8 mouse cellular contexts compared by ENCODE assay signal in genomic region chr16:35982506-35982901, GRCm38 (mm10). TPM values are rescaled to one million over a fixed set of nuclear protein-coding genes. Genes with fewer than 3 reads are reported as not detected.
DNase-seq lines count a peak whose midpoint lies in the region; ATAC-seq and TF ChIP-seq lines count a peak whose summit lies in the region.

No protein-coding gene starts in this region.

- no peak for TF ChIP-seq CTCF in kidney, postnatal 0 days (IDR thresholded peaks at IDR 0.05; ENCODE audit: low read depth)
- no peak for TF ChIP-seq CTCF in cortical plate, adult 2 months (IDR thresholded peaks at IDR 0.05; ENCODE audit: extremely low read depth, insufficient read depth, low read length)

- peak overlapping the region; percentile 45; the same call in 1 of the 2 replicates for H3K9ac ChIP-seq in kidney, postnatal 0 days (ENCODE audit: low read depth, low read length)
- peak overlapping the region; percentile 95 for H3K9ac ChIP-seq in hindbrain, embryonic 13.5 days
- H3K9ac ChIP-seq in midbrain, embryonic 14.5 days (replicated peaks; ENCODE audit: low read length): peak overlapping the region; percentile 88

- no peak overlapping the region for H3K27ac ChIP-seq in kidney, postnatal 0 days
- 0 out of 2 replicates have a peak overlapping the region, but pooled peaks have one; percentile 88 for H3K27ac ChIP-seq in cortical plate, adult 2 months (ENCODE audit: insufficient read depth, low read length)
- H3K27ac ChIP-seq in hindbrain, embryonic 13.5 days: peak overlapping the region; percentile 99
- peak overlapping the region; percentile 99 for H3K27ac ChIP-seq in midbrain, embryonic 14.5 days (replicated peaks; ENCODE audit: low read depth, low read length)

- H3K4me2 ChIP-seq in kidney, postnatal 0 days (ENCODE audit: low read length): peak overlapping the region; percentile 81
- H3K4me2 ChIP-seq in hindbrain, embryonic 13.5 days: peak overlapping the region; percentile 63
- H3K4me2 ChIP-seq in midbrain, embryonic 14.5 days (ENCODE audit: low read length): peak overlapping the region; percentile 79

- H3K4me3 ChIP-seq in kidney, postnatal 0 days (replicated peaks; ENCODE audit: low read depth, low read length): peak overlapping the region; percentile 93
- peak overlapping the region; percentile 60 for H3K4me3 ChIP-seq in cortical plate, adult 2 months (ENCODE audit: insufficient read depth, low read length)
- H3K4me3 ChIP-seq in hindbrain, embryonic 13.5 days: peak overlapping the region; percentile 88
- H3K4me3 ChIP-seq in midbrain, embryonic 14.5 days (replicated peaks; ENCODE audit: low read depth, low read length): peak overlapping the region; percentile 88

- no peaks in the 10 kb centered on the region for H3K27me3 ChIP-seq in kidney, postnatal 0 days (ENCODE audit: insufficient read depth, low read length)
- peaks cover 8% of the 10 kb centered on the region; the same call in 1 of the 2 replicates for H3K27me3 ChIP-seq in hindbrain, embryonic 13.5 days
- H3K27me3 ChIP-seq in midbrain, embryonic 14.5 days (ENCODE audit: control insufficient read depth, insufficient read depth, low read length): peaks cover 4% of the 10 kb centered on the region

- no peak for TF ChIP-seq POLR2A in cortical plate, adult 2 months (IDR thresholded peaks at IDR 0.05; ENCODE audit: extremely low read depth, insufficient read depth, low read length)

- DNase-seq in kidney, postnatal 0 days (ENCODE audit: low spot score): peak; percentile 15
- DNase-seq in kidney, postnatal 14 days: no peak
- no peak for DNase-seq in midbrain, embryonic 14.5 days
- DNase-seq in yolk sac, embryonic 10.5 days (ENCODE audit: low spot score): no peak
- DNase-seq in gastrocnemius, adult 8-10 months (ENCODE audit: low spot score in 2 of 2): no peak
- no peak for DNase-seq in spleen, adult 18-20 months

- H3K9me3 ChIP-seq in kidney, postnatal 0 days (replicated peaks; ENCODE audit: low read length): no peaks in the 10 kb centered on the region
- peaks cover 3% of the 10 kb centered on the region; the same call in 1 of the 2 replicates for H3K9me3 ChIP-seq in hindbrain, embryonic 13.5 days
- peaks cover 4% of the 10 kb centered on the region; the same call in 1 of the 2 replicates for H3K9me3 ChIP-seq in midbrain, embryonic 14.5 days (ENCODE audit: control insufficient read depth, low read length)

- H3K36me3 ChIP-seq in kidney, postnatal 0 days (ENCODE audit: insufficient read depth, low read length): no peaks in the 10 kb centered on the region
- no peaks in the 10 kb centered on the region for H3K36me3 ChIP-seq in hindbrain, embryonic 13.5 days
- H3K36me3 ChIP-seq in midbrain, embryonic 14.5 days (ENCODE audit: control insufficient read depth, insufficient read depth, low read length): no peaks in the 10 kb centered on the region

- no peak for ATAC-seq in kidney, postnatal 0 days (replicated peaks; ENCODE audit: low FRiP score, low read depth)
- peak; percentile 12; the same call in 1 of the 2 replicates for ATAC-seq in hindbrain, embryonic 13.5 days (ENCODE audit: low FRiP score)
- peak; percentile 6; the same call in 1 of the 2 replicates for ATAC-seq in midbrain, embryonic 14.5 days (ENCODE audit: low FRiP score, low TSS enrichment)

- H3K4me1 ChIP-seq in kidney, postnatal 0 days (replicated peaks; ENCODE audit: insufficient read depth, low read length): no peaks in the 10 kb centered on the region
- H3K4me1 ChIP-seq in cortical plate, adult 2 months (ENCODE audit: control insufficient read depth, insufficient read depth, low read length): peaks cover 4% of the 10 kb centered on the region
- peaks cover 27% of the 10 kb centered on the region for H3K4me1 ChIP-seq in hindbrain, embryonic 13.5 days (replicated peaks)
- H3K4me1 ChIP-seq in midbrain, embryonic 14.5 days (ENCODE audit: control insufficient read depth, insufficient read depth, low read length): peaks cover 7% of the 10 kb centered on the region

- WGBS in kidney, postnatal 0 days: 4% methylated on average over 15 of the region's 15 CpGs
- 4% methylated on average over 15 of the region's 15 CpGs for WGBS in hindbrain, embryonic 13.5 days
- WGBS in midbrain, embryonic 14.5 days: 6% methylated on average over 15 of the region's 15 CpGs

RNA-seq across cellular contexts. Expression of gene Kpna1, which starts 4.0 kb away (rescaled TPM):
- 23.3 and 24.7 TPM in 2 replicates for polyA plus RNA-seq in kidney, postnatal 0 days (2015; fragmentation: Nextera tagmentation; extraction: Ambion mirVana)
- polyA plus RNA-seq in cortical plate, adult 2 months (2012; rRNA removed): 49.5 and 49.8 TPM in 2 replicates
- polyA plus RNA-seq in hindbrain, embryonic 13.5 days (2015; fragmentation: Nextera tagmentation; extraction: Ambion mirVana): 79.2 and 82.8 TPM in 2 replicates
- 73.4 and 104 TPM in 2 replicates for polyA plus RNA-seq in midbrain, embryonic 14.5 days (2014; fragmentation: Nextera tagmentation; extraction: Ambion mirVana)
- 100 to 1,000 TPM; 164 to 190 (median 172) TPM for total RNA-seq in gastrocnemius, adult 8-10 months (2022)

RNA-seq across cellular contexts. Expression of gene Dtx3l, which starts 43.6 kb away (rescaled TPM):
- 4.4 and 4.8 TPM in 2 replicates for polyA plus RNA-seq in kidney, postnatal 0 days (2015; fragmentation: Nextera tagmentation; extraction: Ambion mirVana)
- 2.8 TPM in 2 replicates for polyA plus RNA-seq in cortical plate, adult 2 months (2012; rRNA removed)
- polyA plus RNA-seq in hindbrain, embryonic 13.5 days (2015; fragmentation: Nextera tagmentation; extraction: Ambion mirVana): 1.3 and 1.5 TPM in 2 replicates
- polyA plus RNA-seq in midbrain, embryonic 14.5 days (2014; fragmentation: Nextera tagmentation; extraction: Ambion mirVana): 0.55 and 2.8 TPM in 2 replicates
- 1 to 10 TPM; 3.2 to 4.3 (median 4.1) TPM for total RNA-seq in gastrocnemius, adult 8-10 months (2022)

RNA-seq across cellular contexts. Expression of gene Parp9, which starts 44.2 kb away (rescaled TPM):
- polyA plus RNA-seq in kidney, postnatal 0 days (2015; fragmentation: Nextera tagmentation; extraction: Ambion mirVana): 10.7 and 11.3 TPM in 2 replicates
- polyA plus RNA-seq in cortical plate, adult 2 months (2012; rRNA removed): 3.9 and 4.0 TPM in 2 replicates
- 1.8 and 1.9 TPM in 2 replicates for polyA plus RNA-seq in hindbrain, embryonic 13.5 days (2015; fragmentation: Nextera tagmentation; extraction: Ambion mirVana)
- 0.30 and 3.3 TPM in 2 replicates for polyA plus RNA-seq in midbrain, embryonic 14.5 days (2014; fragmentation: Nextera tagmentation; extraction: Ambion mirVana)
- total RNA-seq in gastrocnemius, adult 8-10 months (2022): 1 to 10 TPM; 2.6 to 4.1 (median 3.3) TPM

RNA-seq across cellular contexts. Expression of gene Wdr5b, which starts 58.5 kb away (rescaled TPM):
- polyA plus RNA-seq in kidney, postnatal 0 days (2015; fragmentation: Nextera tagmentation; extraction: Ambion mirVana): 8.1 and 8.7 TPM in 2 replicates
- 4.4 and 4.8 TPM in 2 replicates for polyA plus RNA-seq in cortical plate, adult 2 months (2012; rRNA removed)
- 14.1 and 14.8 TPM in 2 replicates for polyA plus RNA-seq in hindbrain, embryonic 13.5 days (2015; fragmentation: Nextera tagmentation; extraction: Ambion mirVana)
- 14.4 and 16.9 TPM in 2 replicates for polyA plus RNA-seq in midbrain, embryonic 14.5 days (2014; fragmentation: Nextera tagmentation; extraction: Ambion mirVana)
- total RNA-seq in gastrocnemius, adult 8-10 months (2022): 1 to 10 TPM; 2.3 to 3.0 (median 2.5) TPM

Comparison
In these comparisons a context has a peak if more than half of its experiments do, and no peak if none do; other contexts are left out.
1. H3K9ac ChIP-seq: peak in every context shown above with its lines; median percentile 95 in hindbrain, embryonic 13.5 days; 88 in midbrain, embryonic 14.5 days; 45 in kidney, postnatal 0 days.